Mouse (Mus musculus): ENCODE data around the gene Fcer1a.

- TF ChIP-seq CTCF (IDR thresholded peaks at IDR 0.05; ENCODE audit: low read depth) = no peak
- TF ChIP-seq EP300 (IDR thresholded peaks at IDR 0.05; ENCODE audit: low read depth) = no peak
Measured at GRCm38 (mm10) chr1:173265701-173266100, 38.7 kb upstream of the Fcer1a start, which contains the start of gene Olfr418.

Data from liver, embryonic 14.5 days (tissue).